Mouse (Mus musculus) mesoderm, embryonic 11.5 days (tissue): ENCODE results near the gene Zfp536.

Experiments used
- DNase-seq: peaks from one replicate; pipeline ENCODE4 v3.0.0-alpha.2; 2012; ENCODE audit warnings: low read depth, low spot score

The Zfp536 gene

DNA sequence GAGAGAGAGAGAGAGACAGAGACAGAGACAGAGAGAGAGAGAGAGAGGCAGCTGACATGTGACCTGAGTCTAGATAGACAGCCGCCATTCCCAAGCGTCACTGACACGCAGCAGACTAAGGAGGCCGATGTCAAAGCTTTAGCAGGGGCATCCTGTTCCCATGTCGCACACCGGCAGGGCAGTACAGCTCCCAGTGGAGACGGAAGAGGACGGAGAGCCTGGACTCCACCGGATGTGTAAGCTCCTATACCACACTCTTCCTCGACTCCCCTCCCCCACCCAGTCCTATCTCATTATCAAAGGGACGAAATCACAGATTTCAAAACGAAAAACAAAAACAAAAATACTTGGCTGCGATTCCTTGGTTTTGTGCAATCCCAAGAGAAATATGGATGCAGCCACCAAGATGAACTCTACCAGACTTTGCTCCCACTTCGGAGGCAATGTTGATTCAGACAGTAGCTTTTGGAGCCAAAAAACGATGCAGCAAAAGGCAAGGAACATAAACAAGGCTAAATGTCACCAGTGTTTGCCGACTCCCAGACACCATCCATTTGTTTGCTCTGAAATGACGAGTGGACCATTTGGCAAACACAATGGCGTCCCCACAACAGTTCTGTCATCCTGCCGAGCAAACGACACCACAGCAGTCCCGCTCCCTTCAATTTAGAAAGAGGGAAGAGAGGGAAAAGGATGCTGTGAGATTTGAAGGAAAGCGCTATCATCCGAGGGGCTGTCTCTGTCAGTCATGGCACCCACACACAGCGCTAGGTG is 299.9 kb downstream of the Zfp536 start:
- no peak for DNase-seq

DNA sequence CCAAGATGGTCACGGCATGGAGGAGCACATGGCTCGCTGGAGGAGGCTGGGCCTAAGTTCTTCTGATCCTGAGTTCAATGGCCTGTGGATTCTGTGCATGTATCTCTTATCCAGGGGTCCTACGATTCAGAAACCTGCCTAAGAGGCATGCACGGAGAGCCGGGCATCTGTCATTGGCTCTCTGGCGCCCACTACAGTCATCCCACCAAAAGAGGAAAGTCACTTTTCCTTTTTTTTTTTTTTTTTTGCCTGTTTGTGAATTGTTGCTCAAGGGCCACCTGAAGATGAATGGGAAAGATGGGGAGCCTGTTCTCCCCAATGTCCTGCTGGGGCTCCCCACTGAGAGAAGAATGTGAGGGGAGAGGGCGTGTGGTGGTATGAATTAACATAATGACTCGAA is 301.7 kb downstream of the Zfp536 start:
- DNase-seq: no peak

GRCm38 (mm10) chr7:37466477-37467243 is 306.8 kb downstream of the Zfp536 start:
- peak; percentile 23 for DNase-seq

- peak; percentile 72 for DNase-seq
These were observed 309.2 kb downstream of the Zfp536 start for GRCm38 (mm10) chr7:37464186-37464721.

GRCm38 (mm10) chr7:37447523-37447922 is 325.9 kb downstream of the Zfp536 start:
- DNase-seq: no peak

- DNase-seq: no peak
These were observed 333.5 kb downstream of the Zfp536 start for GRCm38 (mm10) chr7:37439912-37440311.

DNA sequence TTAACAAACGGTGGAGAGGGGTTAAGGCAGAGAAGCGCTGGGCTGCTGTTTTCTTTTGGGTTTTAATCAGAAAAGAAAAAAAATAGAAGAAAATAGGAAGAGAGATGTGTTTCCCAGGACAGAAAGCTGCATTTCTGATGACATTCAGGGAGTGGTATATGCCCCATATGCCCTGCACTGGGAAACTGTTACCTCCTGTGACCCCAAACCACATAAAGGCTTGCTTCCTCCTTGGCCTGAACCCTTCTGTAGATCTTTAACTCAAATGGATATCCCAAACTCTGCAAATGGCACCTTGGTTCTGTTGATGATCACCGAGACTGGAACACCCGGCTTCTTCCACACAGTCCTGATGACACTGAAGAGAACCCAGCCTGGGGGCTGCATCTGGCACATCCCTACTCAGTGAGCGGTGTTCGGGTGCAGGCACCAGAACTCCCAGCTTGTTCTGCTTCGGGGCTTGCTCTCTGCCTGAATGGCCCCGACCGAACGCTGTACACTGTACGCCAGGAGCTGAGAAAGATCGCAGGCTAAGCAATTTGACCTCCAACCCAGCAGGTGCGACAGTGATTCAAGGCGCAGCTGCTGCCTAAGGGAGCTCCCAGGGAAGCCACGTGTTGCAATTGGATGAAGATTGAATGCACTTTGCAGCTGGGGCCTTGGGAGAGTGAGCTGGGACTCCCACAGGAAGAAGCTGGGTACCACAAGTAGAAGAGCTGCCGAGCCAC is 334.2 kb downstream of the Zfp536 start:
- peak; percentile 76 for DNase-seq

- no peak for DNase-seq
These were observed 335.6 kb downstream of the Zfp536 start for GRCm38 (mm10) chr7:37437887-37438286.

GRCm38 (mm10) chr7:37433156-37433555 is 340.3 kb downstream of the Zfp536 start:
- no peak for DNase-seq

GRCm38 (mm10) chr7:37431471-37431870 is 342.0 kb downstream of the Zfp536 start:
- DNase-seq: no peak

- DNase-seq: no peak
These were observed 347.4 kb downstream of the Zfp536 start for GRCm38 (mm10) chr7:37426061-37426460.

DNA sequence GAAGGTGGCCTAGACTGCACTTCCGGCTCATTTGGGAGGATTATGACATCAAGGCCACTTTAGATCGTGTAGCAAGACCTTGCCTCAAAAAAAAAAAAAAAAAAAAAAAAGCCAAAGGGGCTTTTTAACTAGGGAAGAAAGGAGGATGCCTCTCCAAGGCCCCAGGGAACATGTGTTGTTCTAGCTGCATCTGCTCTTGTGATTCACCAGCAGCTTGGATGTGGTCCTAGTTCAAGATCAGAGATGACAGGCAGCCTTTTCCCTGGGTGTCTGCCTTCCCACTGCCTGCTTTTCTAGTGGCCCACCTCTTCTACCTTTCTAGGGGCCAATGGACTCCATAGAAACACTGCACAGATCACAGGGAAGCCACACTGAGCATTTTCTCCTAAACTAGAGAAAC is 350.5 kb downstream of the Zfp536 start:
- no peak for DNase-seq
